Mouse (Mus musculus): ENCODE data around the gene Iqcd. TPM values are rescaled to one million over a fixed set of nuclear protein-coding genes. Genes with fewer than 3 reads are reported as not detected.
A peak's percentile ranks its signal among the peaks of the same experiment; 100 is the strongest.

Gene Iqcd
- polyA plus RNA-seq, 1 experiment: 1.6 TPM

DNA sequence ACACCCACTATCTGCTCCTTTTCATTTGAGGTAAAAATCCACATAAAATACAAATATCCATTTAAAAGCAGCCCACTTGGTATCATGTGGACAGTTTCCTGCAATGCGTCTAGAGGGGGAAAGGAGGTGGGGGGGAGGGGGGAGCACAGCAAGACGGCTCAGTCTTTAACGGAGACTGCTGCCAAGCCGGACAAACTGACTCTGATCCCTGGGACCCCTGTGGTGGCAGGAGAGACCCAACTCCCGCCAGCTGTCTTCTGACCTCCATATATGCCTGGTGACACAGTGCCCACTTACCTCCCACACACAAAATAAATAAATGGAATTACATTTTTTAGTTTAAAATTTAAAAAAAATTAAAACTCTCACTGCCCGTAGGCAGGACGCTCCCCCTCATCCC, 14.7 kb downstream of the Iqcd start:
- DNase-seq (ENCODE audit: low spot score): no peak

GRCm38 (mm10) chr5:120604839-120605238, 16.0 kb downstream of the Iqcd start:
- DNase-seq (ENCODE audit: low spot score): peak; percentile 63

DNA sequence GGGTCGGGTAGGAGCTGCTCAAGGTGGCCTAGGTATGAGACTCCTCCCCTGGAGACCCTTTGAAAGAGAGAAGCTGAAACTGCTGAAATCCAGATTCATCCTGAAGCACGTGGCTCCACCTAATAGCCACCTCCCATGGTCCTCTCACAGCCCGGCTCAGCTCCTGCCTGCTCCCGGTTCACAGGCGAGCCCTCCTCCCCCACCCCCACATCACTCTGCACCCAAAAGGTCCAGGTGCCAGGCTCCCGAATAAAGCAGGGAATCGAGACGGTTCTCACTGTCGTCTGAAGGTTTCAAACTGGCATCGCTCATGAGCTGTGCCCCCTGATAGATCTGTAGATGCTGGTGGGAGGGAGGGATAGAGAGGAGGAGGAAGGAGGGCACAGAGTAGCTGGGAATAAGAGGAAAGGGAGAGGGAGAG, 16.4 kb downstream of the Iqcd start:
- no peak for DNase-seq (ENCODE audit: low spot score)

GRCm38 (mm10) chr5:120605688-120606087, 16.9 kb downstream of the Iqcd start:
- no peak for DNase-seq (ENCODE audit: low spot score)

DNA sequence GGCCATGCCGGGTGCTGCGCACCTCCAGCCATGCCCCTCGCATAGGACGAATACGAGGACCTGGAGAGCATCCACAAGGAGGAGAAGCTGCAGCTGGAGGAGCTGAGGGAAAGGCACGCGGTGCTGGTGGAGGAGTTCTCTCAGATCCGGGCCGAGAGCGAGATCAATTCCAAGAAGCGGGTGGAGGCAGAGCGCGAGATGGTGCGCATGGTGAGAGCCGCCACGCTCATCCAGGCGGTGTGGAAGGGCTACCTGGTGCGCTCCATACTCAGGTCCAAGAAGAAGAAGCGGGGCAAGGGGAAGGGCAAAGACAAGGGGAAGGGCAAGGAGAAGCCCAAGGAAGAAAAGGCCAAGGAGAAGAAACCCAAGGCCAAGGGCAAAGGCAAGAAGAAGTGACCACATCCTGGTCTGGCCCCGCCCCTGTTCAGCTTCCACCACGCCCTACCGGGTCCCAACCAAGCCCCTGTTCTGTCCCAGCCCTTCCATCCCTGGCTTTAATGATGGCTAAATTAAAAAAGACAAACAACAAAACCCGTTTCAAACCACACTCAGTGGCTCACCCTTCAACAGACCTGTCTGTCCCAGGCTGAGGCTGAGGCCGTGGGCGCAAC, 17.9 kb downstream of the Iqcd start:
- DNase-seq (ENCODE audit: low spot score): no peak

- DNase-seq (ENCODE audit: low spot score): no peak
These were observed 18.5 kb downstream of the Iqcd start for GRCm38 (mm10) chr5:120607335-120607734.

DNA sequence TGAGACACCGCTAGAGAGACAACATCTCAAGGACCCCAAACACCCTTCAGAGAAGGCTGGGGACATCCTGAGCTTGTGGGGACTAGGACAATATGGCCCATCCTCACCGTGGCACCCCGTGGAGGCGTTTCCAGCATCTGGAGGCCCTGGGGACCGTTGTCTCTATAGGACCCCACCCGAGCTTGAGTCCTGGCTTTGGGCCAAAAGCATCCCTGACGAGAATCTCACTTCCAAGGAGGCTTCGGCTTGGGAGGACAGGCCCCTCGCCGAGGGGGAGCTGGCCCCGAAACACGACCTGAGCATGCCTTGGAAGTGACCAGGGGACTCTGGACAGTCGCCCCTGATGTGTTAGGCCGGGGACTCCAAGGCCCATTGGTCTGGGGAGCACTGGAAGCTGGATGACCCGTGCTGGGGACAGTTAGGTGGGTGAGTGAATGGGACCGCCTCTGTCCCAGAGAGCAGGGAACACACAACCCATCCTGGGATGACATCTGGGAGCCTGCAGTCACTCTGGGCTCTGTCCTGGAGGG, 20.5 kb downstream of the Iqcd start:
- no peak for DNase-seq (ENCODE audit: low spot score)

- DNase-seq (ENCODE audit: low spot score): no peak
These were observed 22.1 kb downstream of the Iqcd start for GRCm38 (mm10) chr5:120610906-120611305.

DNA sequence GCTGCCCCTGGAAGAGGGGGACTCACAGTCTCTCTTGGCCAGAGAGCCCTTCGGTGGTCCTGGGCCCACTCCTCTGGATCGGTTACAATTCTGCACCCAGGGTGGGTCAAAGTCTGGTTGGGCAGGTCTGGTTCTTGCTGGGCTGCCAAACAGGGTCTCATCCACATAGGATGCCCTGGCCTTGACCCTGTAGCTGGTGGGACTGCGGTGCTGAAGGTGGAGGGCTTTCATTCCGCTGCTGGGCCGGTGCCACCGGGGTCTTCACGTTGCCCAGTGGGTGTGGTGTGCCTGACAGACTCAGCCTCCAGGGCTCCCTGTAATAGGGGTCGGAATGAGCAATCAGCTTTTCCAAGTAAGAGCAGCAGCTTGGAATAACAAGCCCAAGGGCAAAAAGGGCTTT, 22.6 kb downstream of the Iqcd start:
- no peak for DNase-seq (ENCODE audit: low spot score)

DNA sequence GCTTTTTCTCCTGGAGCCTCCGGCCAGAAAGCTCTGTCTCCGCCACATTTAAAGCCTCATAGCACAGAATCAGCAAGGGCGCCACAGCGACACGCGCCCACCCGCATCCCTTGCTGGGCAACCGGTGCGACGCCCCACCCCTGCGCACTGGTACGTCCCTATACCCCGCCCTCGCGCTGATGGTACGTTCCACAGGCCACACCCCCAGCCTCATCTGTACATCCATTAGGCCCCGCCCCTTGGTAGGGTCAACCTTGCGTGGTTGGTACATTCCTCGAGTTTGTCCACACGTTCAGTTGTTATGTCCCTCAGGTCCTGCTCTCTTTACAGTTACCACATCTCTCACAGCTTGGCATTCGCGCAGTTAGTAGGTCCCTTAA, 23.6 kb downstream of the Iqcd start, which contains the start of the genes Rita1 and Ddx54:
Gene Rita1, minus strand, starts transcription at position 148 of the 380 bp plus-strand sequence.
Gene Ddx54, plus strand, starts transcription at position 298 of the 380 bp plus-strand sequence.
- DNase-seq (ENCODE audit: low spot score): peak; percentile 95

DNA sequence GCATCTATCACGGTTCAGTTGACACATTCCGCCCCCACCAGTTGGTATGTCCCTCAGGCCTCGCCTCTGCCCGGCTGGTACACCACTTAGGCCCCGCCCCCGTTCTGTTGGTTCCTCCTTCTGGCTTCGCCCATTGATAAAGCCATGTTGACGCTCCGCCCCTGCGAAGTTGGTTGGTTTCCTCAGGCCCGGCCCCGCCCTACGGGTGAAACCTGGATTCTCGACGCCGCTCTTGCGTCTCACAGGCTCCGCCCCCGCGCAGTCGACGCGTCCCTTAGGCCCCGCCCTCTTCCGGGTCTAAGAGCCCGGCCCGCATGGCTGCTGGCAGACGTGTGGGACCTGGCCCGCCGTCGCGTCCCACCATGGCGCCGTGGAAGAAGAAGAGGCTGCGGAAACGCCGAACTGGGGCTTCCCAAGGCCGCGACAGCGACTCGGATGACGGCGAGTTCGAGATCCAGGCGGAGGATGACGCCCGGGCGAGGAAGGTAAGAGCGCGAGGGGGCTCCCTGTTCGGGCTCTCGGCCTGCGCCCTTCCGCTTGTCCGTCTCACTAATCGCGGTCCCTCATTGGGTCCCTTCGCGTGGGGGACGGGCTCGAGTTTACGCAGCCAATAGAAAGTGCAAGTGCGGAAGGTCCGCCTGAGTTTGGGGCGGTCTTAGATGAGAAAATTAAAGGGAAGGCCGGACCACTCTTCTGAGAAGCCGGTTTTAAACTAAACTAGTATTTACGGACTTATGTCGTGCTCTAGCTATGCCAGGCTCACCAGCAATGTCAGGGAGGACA, 24.2 kb downstream of the Iqcd start:
- DNase-seq (ENCODE audit: low spot score): peak; percentile 99

DNA sequence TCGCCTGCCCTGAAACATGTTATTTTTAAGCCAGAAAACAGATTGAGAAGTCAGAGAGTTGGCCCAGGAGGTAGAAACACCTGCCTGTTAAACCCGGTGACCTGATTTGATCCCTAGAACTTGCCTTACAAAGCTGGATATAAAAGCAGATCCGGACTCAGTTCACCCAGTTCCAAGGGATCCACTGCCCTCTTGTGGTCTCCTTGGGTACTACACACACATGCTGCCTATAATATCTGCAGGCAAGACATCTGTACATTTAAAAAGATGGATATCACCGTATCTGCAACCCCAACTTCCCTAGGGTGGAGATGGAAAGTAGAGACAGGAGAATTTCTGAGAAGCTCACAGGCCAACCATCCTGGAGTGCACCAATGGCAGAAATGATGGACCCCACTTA, 27.1 kb downstream of the Iqcd start:
- DNase-seq (ENCODE audit: low spot score): no peak

DNA sequence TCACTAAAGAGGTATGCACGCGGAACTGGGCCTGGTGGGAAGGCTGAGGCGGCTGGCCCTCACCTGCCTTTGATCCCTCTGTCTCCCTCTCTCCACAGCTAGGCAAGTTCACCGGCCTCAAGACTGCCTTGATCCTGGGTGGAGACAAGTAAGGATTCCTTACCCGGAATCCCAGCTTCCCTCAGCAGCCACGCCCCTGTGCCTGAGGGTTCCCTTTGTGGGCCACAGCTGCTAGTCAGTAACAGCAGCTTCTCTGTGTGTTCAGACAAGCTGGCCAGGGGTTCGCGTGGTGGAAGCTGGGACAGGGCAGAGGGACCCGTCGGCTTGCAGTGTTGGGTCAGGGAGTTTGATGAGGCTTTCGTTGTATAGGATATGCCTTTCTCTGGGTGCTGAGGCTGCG, 30.0 kb downstream of the Iqcd start:
- no peak for DNase-seq (ENCODE audit: low spot score)

GRCm38 (mm10) chr5:120619201-120619600, 30.4 kb downstream of the Iqcd start:
- DNase-seq (ENCODE audit: low spot score): no peak

- peak; percentile 64 for DNase-seq (ENCODE audit: low spot score)
These were observed 31.7 kb downstream of the Iqcd start for GRCm38 (mm10) chr5:120620375-120621077.

DNA sequence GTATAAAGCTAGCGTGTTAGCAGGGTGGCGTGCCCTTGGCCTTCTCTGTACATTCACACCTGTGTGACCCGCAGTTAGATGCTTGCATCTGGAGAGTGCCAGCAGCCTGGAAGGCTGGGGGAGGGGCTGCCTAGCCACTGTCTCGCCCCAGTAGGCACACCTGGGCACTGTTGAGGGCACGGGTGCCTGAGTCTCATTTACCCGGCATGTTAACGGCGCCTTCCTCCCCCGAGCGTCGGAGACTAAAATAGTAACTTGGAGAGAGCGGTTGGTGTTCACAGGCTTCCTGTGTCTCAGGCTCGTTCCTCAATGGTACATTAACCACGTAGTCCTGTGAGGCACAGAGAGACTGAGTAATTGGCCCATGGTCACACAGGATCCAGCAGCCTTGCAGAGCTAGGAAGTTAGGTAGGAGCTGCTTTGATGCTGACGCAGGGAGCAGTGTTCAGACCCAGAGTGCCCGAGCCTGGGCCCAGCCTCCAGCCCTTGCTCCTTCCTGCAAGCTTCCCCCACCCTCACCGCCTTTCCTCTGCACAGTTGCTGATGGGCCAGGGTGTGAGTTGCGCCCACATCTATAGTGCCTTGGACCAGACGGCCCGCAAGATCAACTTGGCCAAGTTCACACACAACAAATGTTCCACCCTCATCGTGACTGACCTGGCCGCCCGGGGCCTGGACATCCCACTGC, 32.4 kb downstream of the Iqcd start:
- DNase-seq (ENCODE audit: low spot score): no peak

- DNase-seq (ENCODE audit: low spot score): no peak
These were observed 33.0 kb downstream of the Iqcd start for GRCm38 (mm10) chr5:120621846-120622197.

- no peak for DNase-seq (ENCODE audit: low spot score)
These were observed 33.5 kb downstream of the Iqcd start for GRCm38 (mm10) chr5:120622198-120622851.

DNA sequence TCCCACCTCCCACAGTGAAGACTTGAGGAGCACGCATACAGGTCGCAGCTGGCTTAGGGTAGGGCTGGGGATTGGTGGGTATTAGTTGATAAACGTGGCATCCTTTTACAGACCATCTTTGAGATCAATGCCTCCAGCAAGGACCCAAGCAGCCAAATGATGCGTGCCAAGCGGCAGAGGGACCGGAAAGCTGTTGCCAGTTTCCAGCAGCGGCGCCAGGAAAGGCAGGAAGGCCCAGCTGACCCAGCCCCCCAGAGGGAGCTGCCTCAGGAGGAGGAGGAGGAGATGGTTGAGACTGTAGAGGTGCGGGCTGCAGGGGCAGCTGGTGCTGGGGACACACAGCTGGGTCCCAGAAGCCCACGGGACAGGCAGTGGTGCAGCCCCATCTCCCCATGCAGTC, 35.6 kb downstream of the Iqcd start:
- no peak for DNase-seq (ENCODE audit: low spot score)

- DNase-seq (ENCODE audit: low spot score): no peak
These were observed 37.6 kb downstream of the Iqcd start for GRCm38 (mm10) chr5:120626399-120626798.

DNA sequence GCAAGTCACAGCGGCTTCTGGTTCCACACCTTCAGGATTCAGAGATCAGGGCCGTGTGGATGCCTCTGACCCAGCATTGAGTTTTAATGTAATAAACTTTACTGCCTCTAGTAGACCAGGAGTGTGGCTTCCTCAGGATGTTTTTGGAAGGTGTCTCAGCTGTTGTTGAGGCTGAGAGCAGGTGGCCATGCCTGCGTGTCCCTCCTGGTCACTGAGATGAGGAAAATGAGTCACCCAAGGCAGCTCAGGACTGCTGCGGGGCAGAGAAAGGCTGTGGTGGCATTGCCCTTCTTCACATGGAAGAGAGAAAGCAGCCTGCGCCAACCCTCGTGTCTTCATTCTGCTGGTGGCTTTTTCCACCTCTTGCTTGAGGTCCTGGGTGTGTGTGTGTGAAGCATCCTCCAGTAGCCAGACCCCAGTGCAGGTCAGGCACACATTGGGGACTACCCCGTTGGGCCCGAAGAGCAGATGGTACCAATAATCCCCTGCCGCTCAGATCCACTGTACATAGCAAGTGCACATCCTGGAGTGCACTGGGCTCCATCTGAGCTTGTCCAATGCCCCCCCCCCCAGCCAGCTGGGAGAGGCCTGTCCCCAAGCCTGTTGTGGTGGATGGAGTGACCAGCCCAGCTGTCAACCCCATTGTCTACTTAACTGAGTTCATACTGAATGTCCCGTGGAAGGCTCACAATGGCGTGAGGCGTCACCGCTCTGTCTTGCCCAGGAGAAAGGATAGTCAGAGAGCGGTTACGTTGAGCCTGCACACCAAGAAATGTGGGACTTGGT, 38.9 kb downstream of the Iqcd start:
- DNase-seq (ENCODE audit: low spot score): no peak
